Mouse (Mus musculus): ENCODE measurements at regions not wholly inside any gene's neighbourhood (a gene's known extent, or its start where the extent isn't known, plus 50 kb on each side); places are given as distances from the start of the nearest gene placed in this dataset.
A peak's percentile ranks its signal among the peaks of the same experiment; 100 is the strongest.

GRCm38 (mm10) chr11:71976724-71977481, 60.4 kb downstream of the Aipl1 start:
- DNase-seq (ENCODE audit: low spot score in 2 of 2) = no peak

DNA sequence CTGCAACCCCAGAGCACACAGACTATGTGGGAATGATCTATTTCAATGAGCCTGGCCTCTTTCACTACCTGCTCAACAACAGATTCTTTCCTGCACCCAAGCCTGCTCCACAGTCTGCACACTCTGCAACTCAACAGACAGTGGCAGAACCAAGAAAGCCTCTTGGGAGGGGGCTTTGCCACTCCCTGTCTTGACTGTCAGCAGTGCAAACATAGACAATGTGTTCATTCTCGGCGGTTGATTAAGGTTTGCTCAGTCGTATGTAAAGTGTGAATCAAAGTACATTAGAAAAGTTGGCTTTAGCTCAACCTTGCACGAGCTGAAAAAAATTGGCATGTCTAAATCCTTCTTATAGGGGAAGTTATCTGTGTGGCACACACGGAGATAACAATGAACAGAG, 66.0 kb downstream of the Aipl1 start:
- no peak for DNase-seq (ENCODE audit: low spot score in 2 of 2)

- no peak for DNase-seq (ENCODE audit: low spot score in 2 of 2)
Measured at GRCm38 (mm10) chr11:71962306-71962705, 75.0 kb downstream of the Aipl1 start.

GRCm38 (mm10) chr11:71952533-71952932, 84.8 kb downstream of the Aipl1 start:
- DNase-seq (ENCODE audit: low spot score in 2 of 2) = no peak

DNA sequence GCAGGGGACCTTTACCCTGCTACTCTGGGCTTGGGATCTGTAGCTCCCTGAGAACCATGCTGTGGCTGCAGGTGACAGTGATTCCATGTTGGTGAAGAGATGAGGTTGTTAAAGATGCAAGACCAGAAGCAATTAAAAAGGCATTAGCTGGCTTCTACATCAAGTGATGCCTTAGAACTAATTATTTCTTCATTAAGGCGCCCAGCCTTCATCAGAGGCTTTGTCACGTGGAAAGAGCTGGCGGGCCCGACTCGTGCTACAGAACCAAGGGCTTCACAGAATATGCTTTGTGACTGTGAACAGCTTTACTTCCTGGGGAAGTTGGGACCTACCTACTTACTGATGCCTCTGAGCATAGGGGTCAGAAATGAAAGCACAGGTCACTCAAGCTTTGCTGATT, 90.1 kb downstream of the Aipl1 start:
- no peak for DNase-seq (ENCODE audit: low spot score in 2 of 2)

- no peak for DNase-seq (ENCODE audit: low spot score in 2 of 2)
Measured at GRCm38 (mm10) chr11:71945098-71945413, 92.3 kb downstream of the Aipl1 start.

- DNase-seq (ENCODE audit: low spot score in 2 of 2) = peak in 1 of 2 experiments; percentile 16
Measured at GRCm38 (mm10) chr11:71944398-71945097, 92.8 kb downstream of the Aipl1 start.

GRCm38 (mm10) chr11:71943512-71943911, 93.8 kb downstream of the Aipl1 start:
- no peak for DNase-seq (ENCODE audit: low spot score in 2 of 2)

DNA sequence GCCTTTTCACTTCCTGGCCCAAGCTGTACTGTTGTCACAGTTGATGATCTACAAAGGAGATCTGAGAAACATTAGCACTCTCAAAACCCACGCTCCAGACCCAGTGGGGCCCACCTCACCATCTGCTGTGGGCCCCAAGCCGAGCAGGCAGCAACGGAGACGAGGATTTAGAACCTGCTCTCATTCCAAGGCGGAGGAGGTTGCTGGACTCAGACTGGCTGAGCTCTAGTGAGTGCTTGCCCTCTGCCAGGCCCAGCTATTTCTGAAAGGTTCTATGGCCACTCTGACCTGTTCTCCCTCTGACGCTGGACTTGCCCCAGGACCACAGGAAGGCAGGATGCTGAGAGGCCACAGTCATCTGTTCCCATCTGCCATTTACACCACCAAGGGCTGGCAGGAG, 98.2 kb downstream of the Aipl1 start:
- no peak for DNase-seq (ENCODE audit: low spot score in 2 of 2)

- DNase-seq (ENCODE audit: low spot score in 2 of 2) = no peak
Measured at GRCm38 (mm10) chr11:71937108-71937507, 100.2 kb downstream of the Aipl1 start.

- no peak for DNase-seq (ENCODE audit: low spot score in 2 of 2)
Measured at GRCm38 (mm10) chr11:71929716-71930488, 107.4 kb downstream of the Aipl1 start.

- no peak for DNase-seq (ENCODE audit: low spot score in 2 of 2)
Measured at GRCm38 (mm10) chr11:71914665-71915064, 122.6 kb downstream of the Aipl1 start.

GRCm38 (mm10) chr11:71912626-71913025, 124.7 kb downstream of the Aipl1 start:
- no peak for DNase-seq (ENCODE audit: low spot score in 2 of 2)

DNA sequence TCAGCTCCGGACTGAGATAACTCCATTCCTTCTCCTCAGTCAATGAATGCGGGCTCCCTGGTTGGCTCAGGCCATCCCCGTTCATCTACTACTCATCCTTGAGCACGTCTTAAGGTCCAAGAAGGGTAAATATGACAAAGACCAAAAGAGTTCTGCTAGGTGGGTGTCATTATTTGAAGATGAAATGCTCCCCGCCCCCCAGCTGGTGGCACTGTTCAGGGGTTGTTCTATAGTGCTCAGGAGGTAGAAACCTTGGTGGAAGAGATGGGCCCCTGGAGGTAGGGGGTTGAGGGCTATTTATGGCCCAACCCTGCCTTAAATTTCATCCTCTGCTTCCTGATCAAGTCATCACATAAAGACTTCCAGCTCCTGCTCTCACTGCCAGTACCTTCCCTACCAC, 126.0 kb downstream of the Aipl1 start:
- DNase-seq (ENCODE audit: low spot score in 2 of 2) = no peak

GRCm38 (mm10) chr11:71908616-71909015, 128.7 kb downstream of the Aipl1 start:
- no peak for DNase-seq (ENCODE audit: low spot score in 2 of 2)

- no peak for DNase-seq (ENCODE audit: low spot score in 2 of 2)
Measured at GRCm38 (mm10) chr11:71903020-71903410, 134.3 kb downstream of the Aipl1 start.

- DNase-seq (ENCODE audit: low spot score in 2 of 2) = peak in 1 of 2 experiments; percentile 27
Measured at GRCm38 (mm10) chr11:71902304-71903019, 134.8 kb downstream of the Aipl1 start.

GRCm38 (mm10) chr11:71900816-71901215, 136.5 kb downstream of the Aipl1 start:
- no peak for DNase-seq (ENCODE audit: low spot score in 2 of 2)

- DNase-seq (ENCODE audit: low spot score in 2 of 2) = no peak
Measured at GRCm38 (mm10) chr11:71897551-71897950, 139.8 kb downstream of the Aipl1 start.

- DNase-seq (ENCODE audit: low spot score in 2 of 2) = no peak
Measured at GRCm38 (mm10) chr11:71897141-71897540, 140.2 kb downstream of the Aipl1 start.

- no peak for DNase-seq (ENCODE audit: low spot score in 2 of 2)
Measured at GRCm38 (mm10) chr11:71891181-71891580, 141.5 kb downstream of the Wscd1 start.
